Mouse (Mus musculus) neural tube, embryonic 11.5 days (tissue): ENCODE data around the gene F8a. TPM values are rescaled to one million over a fixed set of nuclear protein-coding genes. Genes with fewer than 3 reads are reported as not detected.
"Not testable (repeated sequence)": the region's sequence is repeated elsewhere in the genome, so short reads cannot be mapped to it uniquely, and the experiment has no call there.

Experiments used
- ATAC-seq: fragments of 200-750 bp; cut with Nextera tagmentation; 2 replicates; pipeline ENCODE4 v1.8.0; 2017; ENCODE audit warnings: moderate number of reproducible peaks, mild to moderate bottlenecking, moderate TSS enrichment, moderate library complexity; ENCODE audit not compliant: insufficient read depth, low FRiP score, low TSS enrichment
- DNase-seq: peaks from one replicate; pipeline ENCODE4 v3.0.0-alpha.2; 2015; ENCODE audit warnings: low spot score
- H3K27ac ChIP-seq: fragments of 300-500 bp; sonication (generic); 2 replicates; pipeline ENCODE4 v1.5.1; 2014; ENCODE audit warnings: low read depth, mild to moderate bottlenecking, low read length
- H3K27me3 ChIP-seq: fragments of 300-500 bp; sonication (generic); 2 replicates; pipeline ENCODE4 v1.6.1; 2014; ENCODE audit warnings: mild to moderate bottlenecking, low read length, mixed read lengths; ENCODE audit not compliant: control insufficient read depth, insufficient read depth
- H3K36me3 ChIP-seq: fragments of 300-500 bp; sonication (generic); 2 replicates; pipeline ENCODE4 v1.6.1; 2014; ENCODE audit warnings: mild to moderate bottlenecking, low read length, moderate library complexity, mixed read lengths; ENCODE audit not compliant: control insufficient read depth, insufficient read depth
- H3K4me1 ChIP-seq: fragments of 300-500 bp; sonication (generic); 2 replicates; pipeline ENCODE4 v1.6.1; 2014; ENCODE audit warnings: low read length, mixed read lengths; ENCODE audit not compliant: control insufficient read depth, insufficient read depth
- H3K4me2 ChIP-seq: fragments of 300-500 bp; sonication (generic); 2 replicates; pipeline ENCODE4 v1.6.1; 2014; ENCODE audit warnings: low read depth, mild to moderate bottlenecking, moderate library complexity
- H3K4me3 ChIP-seq: fragments of 300-500 bp; sonication (generic); 2 replicates; pipeline ENCODE4 v1.5.1; 2014; ENCODE audit warnings: low read depth, low read length
- H3K9ac ChIP-seq: fragments of 300-500 bp; sonication (generic); 2 replicates; pipeline ENCODE4 v1.6.1; 2014; ENCODE audit warnings: mild to moderate bottlenecking, low read length
- H3K9me3 ChIP-seq: fragments of 300-500 bp; sonication (generic); 2 replicates; pipeline ENCODE4 v1.6.1; 2016; ENCODE audit warnings: low read length; ENCODE audit not compliant: control insufficient read depth
- WGBS: fragments of 180-500 bp; shearing (Covaris S2); extraction: QIAGEN DNeasy Blood & Tissue Kit; methylation state at CpG from one replicate; pipeline ENCODE4 v1.1.7; 2014; 5-methylcytosine and 5-hydroxymethylcytosine counted together
- polyA plus RNA-seq: library from polyadenylated mRNA; unstranded; fragments of >200 nt; fragmentation: Nextera tagmentation; extraction: Ambion mirVana; gene quantifications from 2 replicates; pipeline ENCODE4 v1.2.1, GENCODE M21; 2014

F8a gene
- 16.9 and 19.0 TPM in 2 replicates for polyA plus RNA-seq

DNA sequence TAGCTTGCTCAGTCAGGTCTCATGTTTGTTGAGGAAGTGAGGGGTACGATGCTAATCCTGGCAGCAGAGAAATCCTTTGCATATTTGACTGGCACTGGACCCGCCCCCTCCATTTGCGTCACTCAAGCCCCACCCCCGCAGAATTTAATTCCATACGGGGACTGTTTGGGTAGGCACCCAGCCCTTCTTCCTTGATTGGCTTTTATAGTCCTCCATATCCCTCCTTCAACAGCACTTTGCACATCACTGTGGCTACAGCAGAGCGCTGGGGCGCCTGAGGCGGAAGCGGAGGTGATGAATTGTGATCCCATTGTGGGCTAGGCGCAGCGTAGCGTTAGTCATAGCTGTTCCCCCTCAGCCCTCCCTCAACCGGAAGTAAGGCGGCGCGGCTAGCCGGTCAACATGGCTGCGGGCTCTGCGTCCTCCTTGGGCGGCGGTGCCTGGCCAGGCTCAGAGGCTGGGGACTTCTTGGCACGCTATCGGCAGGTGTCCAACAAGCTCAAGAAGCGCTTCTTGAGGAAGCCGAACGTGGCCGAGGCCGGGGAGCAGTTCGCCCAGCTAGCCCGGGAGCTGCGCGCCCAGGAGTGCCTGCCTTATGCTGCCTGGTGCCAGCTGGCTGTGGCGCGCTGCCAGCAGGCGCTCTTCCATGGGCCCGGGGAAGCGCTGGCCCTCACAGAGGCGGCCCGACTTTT lies at the start of gene F8a:
TSS of gene F8a (plus strand) at position 378 of the 692 bp plus-strand sequence.
- WGBS = 12% methylated on average over 36 of the region's 39 CpGs
- Histone ChIP-seq H3K4me2 (peak within 1 kb of the TSS; percentile 77), H3K9me3 (no peaks in the 10 kb centered on the region), H3K36me3 (no peaks in the 10 kb centered on the region), H3K27me3 (no peaks in the 10 kb centered on the region), H3K4me3 (peak within 1 kb of the TSS; percentile 61), H3K27ac (peak within 1 kb of the TSS; percentile 82), H3K9ac (peak within 1 kb of the TSS; percentile 71), H3K4me1 (no peaks in the 10 kb centered on the region)
- DNase-seq (peak; percentile 85), ATAC-seq (peak; percentile 97)

DNA sequence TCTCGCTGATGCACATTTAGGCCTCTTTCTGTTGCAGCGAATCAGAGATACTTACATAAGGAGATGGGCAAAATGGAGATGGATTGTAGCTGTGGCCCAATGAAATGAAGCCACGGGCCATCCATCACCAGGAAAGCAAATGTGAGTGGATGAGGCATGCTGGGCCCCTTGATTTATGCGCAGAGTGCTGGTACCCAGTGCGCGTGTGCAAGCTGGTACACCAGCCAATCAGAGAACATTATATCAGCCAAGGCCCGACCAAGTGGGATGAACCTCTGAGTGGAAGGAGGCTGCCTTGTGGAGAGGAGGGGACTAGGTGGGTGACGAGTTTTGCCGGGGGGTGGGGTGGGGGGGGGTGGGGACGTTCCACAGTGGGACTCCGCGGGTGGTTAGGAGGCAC lies 36.2 kb upstream of the F8a start, which contains the start of gene Xlr3b:
TSS of gene Xlr3b (plus strand) at position 274 of the 400 bp plus-strand sequence.
- peak; percentile 13 for DNase-seq
- H3K4me1 ChIP-seq, ATAC-seq, H3K36me3 ChIP-seq, H3K4me3 ChIP-seq, H3K9me3 ChIP-seq, H3K27ac ChIP-seq, H3K9ac ChIP-seq, H3K27me3 ChIP-seq, H3K4me2 ChIP-seq: not testable (repeated sequence)
- WGBS = 82% methylated on average over 10 of the region's 12 CpGs

DNA sequence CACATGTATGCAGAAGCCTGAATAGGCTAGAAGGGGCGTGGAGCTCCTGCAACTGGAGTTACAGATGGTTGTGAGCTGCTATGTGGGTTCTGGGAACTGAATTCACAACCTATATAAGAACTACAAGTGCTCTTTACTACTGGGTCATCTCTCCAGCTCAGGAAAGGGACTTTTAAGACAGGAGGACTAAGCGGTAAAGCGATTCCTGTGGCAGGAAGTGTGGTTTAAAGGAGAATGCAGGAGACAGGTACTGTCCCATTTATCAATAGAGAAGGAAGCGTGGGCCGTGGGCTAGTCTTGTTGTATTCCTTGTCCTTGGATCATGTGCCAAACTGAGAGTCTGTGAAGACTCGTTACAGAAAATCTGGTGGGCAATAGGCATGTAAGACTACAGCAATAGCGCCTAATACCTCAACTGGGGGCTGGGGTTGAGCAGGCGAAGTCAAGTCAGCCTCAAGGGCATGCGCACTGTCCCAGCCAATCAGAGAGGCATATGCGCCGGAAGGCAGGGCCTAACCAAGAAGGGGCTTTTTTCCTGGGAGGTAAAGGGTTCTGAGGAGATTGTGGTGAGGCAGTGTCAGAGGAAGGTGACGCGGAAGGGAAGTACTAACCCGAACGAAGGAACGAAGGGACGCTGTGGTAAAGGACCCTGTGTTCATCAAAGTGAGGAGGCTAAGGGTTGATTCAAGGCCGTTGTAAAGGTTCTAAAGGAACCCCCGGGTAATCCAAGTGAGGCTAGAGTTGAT lies 14.1 kb upstream of the F8a start, which contains the start of gene Xlr4b:
TSS of gene Xlr4b (plus strand) at position 515 of the 746 bp plus-strand sequence.
- H3K4me3 ChIP-seq, H3K36me3 ChIP-seq, DNase-seq, ATAC-seq, H3K4me1 ChIP-seq, H3K9me3 ChIP-seq, H3K4me2 ChIP-seq, H3K27ac ChIP-seq, H3K27me3 ChIP-seq, H3K9ac ChIP-seq: not testable (repeated sequence)
- WGBS = 82% methylated on average over 10 of the region's 19 CpGs

DNA sequence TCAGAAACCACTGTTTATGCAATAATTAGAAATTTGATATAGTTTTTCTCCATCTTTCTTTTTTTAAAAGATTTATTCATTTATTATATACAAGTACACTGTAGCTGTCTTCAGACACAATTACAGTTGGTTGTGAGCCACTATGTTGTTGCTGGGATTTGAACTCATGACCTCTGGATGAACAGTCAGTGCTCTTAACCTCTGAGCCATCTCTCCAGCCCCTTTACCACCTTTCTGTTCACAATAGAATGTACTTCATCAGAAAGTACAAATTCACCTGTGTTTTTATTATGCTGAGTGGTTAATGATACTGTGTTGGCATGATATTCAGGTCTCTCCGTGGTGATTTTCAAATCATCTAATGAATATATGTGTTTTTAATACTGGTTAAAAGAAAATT lies 2.7 kb upstream of the F8a start:
- H3K4me1 ChIP-seq = no peaks in the 10 kb centered on the region
- ATAC-seq (no peak), DNase-seq (no peak)
- 51% methylated on average over 1 of the region's 1 CpGs for WGBS
- H3K27me3 ChIP-seq = no peaks in the 10 kb centered on the region
- no peak overlapping the region for H3K9ac ChIP-seq
- no peak overlapping the region for H3K27ac ChIP-seq
- no peaks in the 10 kb centered on the region for H3K9me3 ChIP-seq
- no peak overlapping the region for H3K4me3 ChIP-seq
- no peak overlapping the region for H3K4me2 ChIP-seq
- H3K36me3 ChIP-seq = no peaks in the 10 kb centered on the region

DNA sequence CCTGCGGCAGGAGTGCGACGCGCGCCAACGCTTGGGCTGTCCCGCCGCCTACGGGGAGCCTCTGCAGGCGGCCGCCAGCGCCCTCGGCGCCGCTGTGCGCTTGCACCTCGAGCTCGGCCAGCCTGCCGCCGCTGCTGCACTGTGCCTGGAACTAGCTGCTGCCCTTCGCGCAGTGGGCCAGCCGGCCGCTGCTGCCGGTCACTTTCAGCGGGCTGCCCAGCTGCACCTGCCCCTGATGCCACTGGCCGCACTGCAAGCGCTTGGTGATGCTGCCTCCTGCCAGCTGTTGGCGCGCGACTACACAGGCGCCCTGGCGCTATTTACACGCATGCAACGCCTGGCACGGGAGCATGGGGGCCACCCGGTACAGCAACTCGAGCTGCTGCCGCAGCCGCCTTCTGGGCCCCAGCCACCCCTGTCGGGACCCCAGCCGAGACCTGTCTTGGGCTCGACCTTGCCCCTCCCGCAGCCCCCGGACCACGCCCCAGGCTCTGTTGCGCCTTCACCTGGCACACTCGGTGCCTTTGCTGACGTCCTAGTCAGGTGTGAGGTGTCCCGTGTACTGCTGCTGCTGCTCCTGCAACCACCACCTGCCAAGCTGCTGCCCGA lies 619 bp downstream of the F8a start:
- no peaks in the 10 kb centered on the region for H3K36me3 ChIP-seq
- peak overlapping the region; percentile 82 for H3K27ac ChIP-seq
- peak; percentile 65 for ATAC-seq
- no peaks in the 10 kb centered on the region for H3K27me3 ChIP-seq
- peak; percentile 39 for DNase-seq
- peak overlapping the region; percentile 71 for H3K9ac ChIP-seq
- H3K4me2 ChIP-seq = peak overlapping the region; percentile 77
- H3K9me3 ChIP-seq = no peaks in the 10 kb centered on the region
- H3K4me3 ChIP-seq = peak overlapping the region; percentile 61
- no peaks in the 10 kb centered on the region for H3K4me1 ChIP-seq
- 24% methylated on average over 43 of the region's 51 CpGs for WGBS

DNA sequence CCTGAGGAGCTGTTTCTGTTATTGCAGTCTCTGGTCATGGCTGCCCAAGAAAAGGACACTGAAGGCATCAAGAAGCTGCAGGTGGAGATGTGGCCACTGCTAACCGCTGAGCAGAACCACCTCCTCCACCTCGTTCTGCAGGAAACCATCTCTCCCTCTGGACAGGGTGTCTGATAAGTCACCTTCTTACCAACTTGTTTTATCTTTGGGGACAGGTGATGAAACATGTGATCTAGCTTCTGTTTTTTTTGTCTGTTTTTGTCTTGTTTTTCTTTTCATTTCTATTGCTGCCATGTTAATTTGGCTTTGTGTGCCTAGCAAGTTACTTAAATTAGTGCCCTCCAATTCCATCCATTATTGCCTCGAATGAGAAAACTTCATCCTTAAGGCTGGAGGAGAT lies 1.2 kb downstream of the F8a start:
- no peak for DNase-seq
- H3K36me3 ChIP-seq = no peaks in the 10 kb centered on the region
- no peak for ATAC-seq
- 34% methylated on average over 3 of the region's 3 CpGs for WGBS
- H3K27ac ChIP-seq = no peak overlapping the region
- no peaks in the 10 kb centered on the region for H3K9me3 ChIP-seq
- peak overlapping the region; percentile 71 for H3K9ac ChIP-seq
- no peaks in the 10 kb centered on the region for H3K4me1 ChIP-seq
- H3K4me3 ChIP-seq = peak overlapping the region; percentile 61
- H3K27me3 ChIP-seq = no peaks in the 10 kb centered on the region
- H3K4me2 ChIP-seq = peak overlapping the region; percentile 77

DNA sequence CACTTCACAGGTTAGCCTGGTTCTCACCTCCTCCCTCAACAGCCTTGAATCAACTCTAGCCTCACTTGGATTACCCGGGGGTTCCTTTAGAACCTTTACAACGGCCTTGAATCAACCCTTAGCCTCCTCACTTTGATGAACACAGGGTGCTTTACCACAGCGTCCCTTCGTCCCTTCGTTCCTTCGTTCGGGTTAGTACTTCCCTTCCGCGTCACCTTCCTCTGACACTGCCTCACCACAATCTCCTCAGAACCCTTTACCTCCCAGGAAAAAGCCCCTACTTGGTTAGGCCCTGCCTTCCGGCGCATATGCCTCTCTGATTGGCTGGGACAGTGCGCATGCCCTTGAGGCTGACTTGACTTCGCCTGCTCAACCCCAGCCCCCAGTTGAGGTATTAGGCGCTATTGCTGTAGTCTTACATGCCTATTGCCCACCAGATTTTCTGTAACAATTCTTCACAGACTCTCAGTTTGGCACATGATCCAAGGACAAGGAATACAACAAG lies 14.8 kb downstream of the F8a start, which contains the start of gene Xlr4c:
TSS of gene Xlr4c (minus strand) at position 310 of the 505 bp plus-strand sequence.
- H3K4me1 ChIP-seq, ATAC-seq, H3K4me2 ChIP-seq, H3K27ac ChIP-seq, H3K9me3 ChIP-seq, H3K36me3 ChIP-seq, H3K9ac ChIP-seq, H3K4me3 ChIP-seq, DNase-seq, H3K27me3 ChIP-seq: not testable (repeated sequence)
- 94% methylated on average over 7 of the region's 14 CpGs for WGBS

DNA sequence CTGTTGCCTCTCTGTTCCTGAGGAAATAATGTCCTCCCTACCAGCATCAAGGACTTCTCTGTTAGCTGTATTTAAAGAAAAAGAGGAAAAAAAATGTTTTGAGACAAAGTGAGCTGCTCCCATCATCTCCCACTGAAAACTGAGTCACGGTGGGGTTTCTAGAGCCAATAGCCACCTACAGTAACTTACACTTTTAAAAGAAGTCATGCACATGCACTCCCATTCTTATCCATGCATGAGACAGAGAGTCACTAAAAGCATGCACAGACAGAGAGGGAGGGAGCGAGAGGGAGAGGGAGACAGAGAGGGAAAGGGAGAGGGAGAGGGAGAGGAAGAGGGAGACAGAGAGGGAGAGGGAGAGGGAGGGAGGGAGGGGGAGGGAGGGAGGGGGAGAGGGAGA lies 34.3 kb downstream of the F8a start:
- not testable (repeated sequence) for DNase-seq, H3K4me1 ChIP-seq, H3K4me2 ChIP-seq, H3K9me3 ChIP-seq, H3K9ac ChIP-seq, H3K36me3 ChIP-seq, ATAC-seq, H3K27ac ChIP-seq, H3K4me3 ChIP-seq, H3K27me3 ChIP-seq
- WGBS = 69% methylated on average over 1 of the region's 2 CpGs
